Mouse (Mus musculus) lung, postnatal 25 days (tissue): ENCODE measurements around the gene 1110008L16Rik.
"Not testable (repeated sequence)": the region's sequence is repeated elsewhere in the genome, so short reads cannot be mapped to it uniquely, and the experiment has no call there.

Source experiments
- DNase-seq: peaks from one replicate; pipeline ENCODE4 v3.0.0; 2022; ENCODE audit warnings: low spot score

1110008L16Rik gene

GRCm38 (mm10) chr12:55299336-55299735 lies at the start of gene 1110008L16Rik:
TSS of gene 1110008L16Rik (plus strand) at chr12:55299577.
- peak; percentile 19 for DNase-seq

- not testable (repeated sequence) for DNase-seq
These were observed 37.4 kb upstream of the 1110008L16Rik start for GRCm38 (mm10) chr12:55261950-55262349.

GRCm38 (mm10) chr12:55263385-55263784 lies 36.0 kb upstream of the 1110008L16Rik start:
- DNase-seq = not testable (repeated sequence)

DNA sequence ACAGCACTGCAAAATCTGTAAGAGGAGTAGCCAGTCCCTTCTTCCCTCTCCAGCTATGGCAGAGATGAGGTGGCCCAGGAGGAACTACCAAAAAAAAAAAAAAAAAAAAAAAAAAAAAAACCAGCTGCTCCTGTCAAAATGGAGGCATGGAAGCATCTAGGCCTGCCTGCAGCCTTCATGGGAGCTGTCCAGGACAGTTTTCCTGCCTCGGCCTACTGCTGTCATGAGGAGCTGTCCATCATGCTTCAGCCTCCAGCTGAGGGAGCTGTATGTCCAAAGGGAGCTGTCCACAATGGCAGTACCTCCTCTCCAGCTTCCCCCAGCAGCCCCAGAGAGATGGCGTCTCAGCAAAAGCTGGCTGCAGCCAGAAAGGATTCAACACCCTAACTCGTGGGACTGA lies 27.1 kb upstream of the 1110008L16Rik start:
- no peak for DNase-seq

- DNase-seq = not testable (repeated sequence)
These were observed 21.8 kb upstream of the 1110008L16Rik start for GRCm38 (mm10) chr12:55277583-55277982.

- DNase-seq = no peak
These were observed 1.3 kb upstream of the 1110008L16Rik start for GRCm38 (mm10) chr12:55298112-55298511.

DNA sequence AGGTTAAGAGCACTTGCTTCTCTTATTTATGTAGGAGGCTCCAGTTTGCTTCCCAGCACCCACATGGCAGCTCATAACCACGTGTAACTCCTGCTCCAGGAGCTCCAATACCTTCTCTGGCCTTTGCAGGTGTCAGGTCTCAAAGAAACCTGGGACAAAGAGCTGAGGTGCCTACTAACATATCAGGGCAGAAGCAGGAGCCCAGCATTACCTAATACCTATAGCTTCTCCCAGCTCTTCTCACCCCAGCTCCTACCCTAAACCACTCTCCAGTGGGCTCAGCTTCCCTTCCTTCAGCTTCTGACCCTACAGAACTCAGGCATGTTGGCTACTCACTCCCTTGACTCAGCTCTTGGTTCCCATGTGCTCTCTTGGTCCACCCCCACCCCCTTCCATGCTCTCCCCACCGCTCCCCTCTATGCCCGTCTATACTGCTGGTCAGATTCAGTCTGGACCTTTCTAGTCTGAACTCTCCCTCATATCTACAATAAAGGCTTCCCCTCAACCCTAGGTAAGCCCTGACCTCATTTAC lies 1.5 kb downstream of the 1110008L16Rik start:
- no peak for DNase-seq

GRCm38 (mm10) chr12:55301472-55302300 lies 2.3 kb downstream of the 1110008L16Rik start:
- no peak for DNase-seq

GRCm38 (mm10) chr12:55302485-55303441 lies 3.4 kb downstream of the 1110008L16Rik start, which contains the start of gene Ppp2r3c:
TSS of gene Ppp2r3c (minus strand) at chr12:55302998.
- peak; percentile 96 for DNase-seq

GRCm38 (mm10) chr12:55306371-55306770 lies 7.0 kb downstream of the 1110008L16Rik start:
- no peak for DNase-seq

- DNase-seq = no peak
These were observed 8.2 kb downstream of the 1110008L16Rik start for GRCm38 (mm10) chr12:55307566-55307965.

- no peak for DNase-seq
These were observed 9.4 kb downstream of the 1110008L16Rik start for GRCm38 (mm10) chr12:55308731-55309130.

GRCm38 (mm10) chr12:55309501-55309900 lies 10.1 kb downstream of the 1110008L16Rik start:
- DNase-seq = no peak

- no peak for DNase-seq
These were observed 12.5 kb downstream of the 1110008L16Rik start for GRCm38 (mm10) chr12:55311841-55312240.

GRCm38 (mm10) chr12:55313901-55314300 lies 14.5 kb downstream of the 1110008L16Rik start:
- DNase-seq = no peak

GRCm38 (mm10) chr12:55315192-55315591 lies 15.8 kb downstream of the 1110008L16Rik start:
- DNase-seq = peak; percentile 93

- no peak for DNase-seq
These were observed 22.4 kb downstream of the 1110008L16Rik start for GRCm38 (mm10) chr12:55321642-55322291.

DNA sequence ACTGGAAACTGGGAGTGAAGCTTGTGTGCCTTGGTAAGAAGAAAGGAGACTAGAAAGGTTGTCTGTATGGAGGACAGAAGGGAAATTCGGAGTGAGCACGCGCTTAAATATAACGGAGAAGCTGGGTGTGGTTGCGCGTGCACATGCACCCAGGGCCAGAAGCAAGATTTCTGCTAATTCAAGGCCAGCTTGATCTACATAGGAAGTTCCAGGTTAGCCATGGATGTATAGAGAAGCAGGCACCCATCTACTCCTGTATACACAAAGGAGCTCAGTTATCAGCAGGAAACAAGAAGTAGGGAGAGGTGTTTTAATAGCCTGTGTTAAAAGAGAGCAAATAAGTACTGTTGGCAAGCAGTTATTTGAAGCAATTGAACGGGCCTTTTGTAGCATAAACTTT lies 26.3 kb downstream of the 1110008L16Rik start:
- no peak for DNase-seq

DNA sequence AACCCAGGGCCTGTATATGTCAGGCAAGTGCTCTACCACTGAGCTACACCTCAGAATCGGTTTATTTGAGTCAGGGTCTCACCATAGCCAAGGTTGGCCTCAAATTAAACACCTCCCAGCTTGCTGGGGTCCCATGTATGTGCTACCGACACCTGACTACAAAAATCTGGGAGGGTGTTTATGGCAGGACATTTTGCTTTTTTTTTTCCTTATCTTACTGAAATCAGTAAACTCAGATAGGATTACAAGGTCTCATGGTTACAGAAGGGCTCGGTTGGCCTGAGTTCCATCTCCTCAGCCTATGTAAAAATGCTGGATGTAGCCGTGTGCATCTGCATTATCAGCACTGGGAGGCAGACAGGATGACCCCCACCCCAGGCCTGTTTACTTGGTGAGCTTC lies 29.4 kb downstream of the 1110008L16Rik start:
- no peak for DNase-seq

- DNase-seq = no peak
These were observed 30.0 kb downstream of the 1110008L16Rik start for GRCm38 (mm10) chr12:55329351-55329750.

- no peak for DNase-seq
These were observed 34.3 kb downstream of the 1110008L16Rik start for GRCm38 (mm10) chr12:55333662-55334061.

- not testable (repeated sequence) for DNase-seq
These were observed 39.1 kb downstream of the 1110008L16Rik start for GRCm38 (mm10) chr12:55338490-55338889.
